Mouse (Mus musculus): ENCODE measurements around the gene Lmbr1l. TPM values are rescaled to one million over a fixed set of nuclear protein-coding genes. Genes with fewer than 3 reads are reported as not detected.

Lmbr1l gene
- polyA plus RNA-seq, 1 experiment from 2014 or later: 13.9 TPM

DNA sequence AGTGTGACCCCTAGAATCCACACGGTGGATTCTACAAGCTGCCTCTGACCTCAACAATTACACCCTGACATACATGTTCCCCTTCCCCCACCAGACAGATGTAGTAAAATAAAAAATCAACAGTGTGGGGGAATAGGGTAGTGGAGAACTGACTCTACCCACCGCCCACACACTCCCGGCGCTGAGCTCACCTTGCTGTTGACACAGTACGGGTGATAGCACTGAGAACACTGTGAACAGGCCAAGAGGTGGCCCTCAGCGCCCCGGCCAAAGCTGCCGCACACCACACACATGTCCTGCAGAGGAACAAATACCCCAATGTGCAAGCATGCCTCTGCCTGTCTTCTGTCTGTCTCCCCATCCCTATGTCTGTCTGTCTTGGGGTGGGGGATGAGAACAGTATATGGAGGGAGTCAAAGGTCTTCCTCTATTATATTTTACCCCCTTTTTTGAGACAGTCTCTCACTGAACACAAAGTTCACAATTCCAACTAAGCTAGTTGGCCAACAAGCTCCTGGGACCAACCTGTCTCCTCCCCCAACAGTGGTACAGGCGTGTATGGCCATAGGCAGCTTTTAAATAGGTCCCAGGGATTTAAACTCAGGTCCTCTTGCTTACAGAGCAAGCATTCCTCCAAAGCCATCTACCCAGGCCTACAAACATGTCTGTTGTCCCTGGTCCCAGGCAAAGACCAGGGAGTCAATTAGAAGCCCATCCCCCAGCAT is 58.5 kb downstream of the Lmbr1l start:
- H3K27me3 ChIP-seq (ENCODE audit: control insufficient read depth, insufficient read depth, low read length): no peaks in the 10 kb centered on the region

DNA sequence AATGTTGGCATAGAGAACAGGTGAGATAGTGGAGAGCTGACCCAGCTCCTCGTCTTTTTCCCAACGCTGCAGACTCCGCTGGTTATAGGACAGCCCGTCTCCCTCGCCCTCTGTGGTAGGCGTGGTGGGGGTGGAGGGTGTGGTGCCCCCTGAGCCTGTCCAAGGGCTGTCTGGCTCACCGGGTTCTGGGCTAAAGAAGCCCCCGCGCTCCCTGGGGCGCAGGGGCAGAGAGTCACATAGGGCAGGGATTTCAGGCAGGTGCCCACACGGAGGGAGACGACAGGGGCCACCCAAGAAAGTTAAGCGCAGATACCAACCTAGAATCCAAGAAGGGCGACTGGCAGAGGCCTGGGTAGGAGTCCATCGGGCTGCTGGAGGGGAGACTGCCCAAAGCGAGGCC is 63.8 kb downstream of the Lmbr1l start:
- ATAC-seq (replicated peaks; ENCODE audit: extremely low read depth, insufficient read depth, low FRiP score): no peak
- Histone ChIP-seq H3K4me3 (ENCODE audit: low read length) (no peak overlapping the region), H3K9me3 (replicated peaks; ENCODE audit: control insufficient read depth, low read length) (no peaks in the 10 kb centered on the region), H3K4me1 (ENCODE audit: control insufficient read depth, insufficient read depth, low read length) (no peaks in the 10 kb centered on the region), H3K4me2 (ENCODE audit: low read depth, low read length) (no peak overlapping the region), H3K27me3 (ENCODE audit: control insufficient read depth, insufficient read depth, low read length) (no peaks in the 10 kb centered on the region), H3K36me3 (ENCODE audit: control insufficient read depth, insufficient read depth) (peaks cover 96% of the 10 kb centered on the region), H3K9ac (ENCODE audit: low read length) (no peak overlapping the region), H3K27ac (ENCODE audit: low read length) (no peak overlapping the region)
- 89% methylated on average over 16 of the region's 16 CpGs for WGBS

More for the DNA sequence above, 58.5 kb downstream of the Lmbr1l start:
- H3K4me3 ChIP-seq (ENCODE audit: low read length): no peak overlapping the region
- no peak overlapping the region for H3K9ac ChIP-seq (ENCODE audit: low read length)
- H3K4me2 ChIP-seq (ENCODE audit: low read depth, low read length): no peak overlapping the region
- no peaks in the 10 kb centered on the region for H3K9me3 ChIP-seq (replicated peaks; ENCODE audit: control insufficient read depth, low read length)
- no peak overlapping the region for H3K27ac ChIP-seq (ENCODE audit: low read length)
- WGBS: 85% methylated on average over 9 of the region's 9 CpGs
- peaks cover 95% of the 10 kb centered on the region for H3K36me3 ChIP-seq (ENCODE audit: control insufficient read depth, insufficient read depth)
- no peak for ATAC-seq (replicated peaks; ENCODE audit: extremely low read depth, insufficient read depth, low FRiP score)
- no peaks in the 10 kb centered on the region for H3K4me1 ChIP-seq (ENCODE audit: control insufficient read depth, insufficient read depth, low read length)

Other genes with a start within 250 kb of the Lmbr1l start
- 1.1 and 1.7 TPM in 2 replicates for gene Rnd1, start 240.8 kb downstream of the Lmbr1l start, polyA plus RNA-seq (2015; fragmentation: Nextera tagmentation; extraction: Ambion mirVana)
- 0.97 and 1.0 TPM in 2 replicates for gene Ccdc65, start 210.0 kb downstream of the Lmbr1l start, polyA plus RNA-seq (2015; fragmentation: Nextera tagmentation; extraction: Ambion mirVana)
- 23.0 and 27.7 TPM in 2 replicates for gene Fkbp11, start 190.0 kb downstream of the Lmbr1l start, polyA plus RNA-seq (2015; fragmentation: Nextera tagmentation; extraction: Ambion mirVana)
- 35.8 and 36.4 TPM in 2 replicates for gene Arf3, start 155.0 kb downstream of the Lmbr1l start, polyA plus RNA-seq (2015; fragmentation: Nextera tagmentation; extraction: Ambion mirVana)
- 0.28 and 0.44 TPM in 2 replicates for gene Wnt10b, start 140.1 kb downstream of the Lmbr1l start, polyA plus RNA-seq (2015; fragmentation: Nextera tagmentation; extraction: Ambion mirVana)
- gene Wnt1, start 128.4 kb downstream of the Lmbr1l start, polyA plus RNA-seq (2015; fragmentation: Nextera tagmentation; extraction: Ambion mirVana): not detected in 2 replicates
- gene Ddn, start 108.7 kb downstream of the Lmbr1l start, polyA plus RNA-seq (2015; fragmentation: Nextera tagmentation; extraction: Ambion mirVana): 0.32 and 0.35 TPM in 2 replicates
- 111 and 112 TPM in 2 replicates for gene Prkag1, start 86.7 kb downstream of the Lmbr1l start, polyA plus RNA-seq (2015; fragmentation: Nextera tagmentation; extraction: Ambion mirVana)
- gene Kmt2d, start 47.0 kb downstream of the Lmbr1l start, polyA plus RNA-seq (2015; fragmentation: Nextera tagmentation; extraction: Ambion mirVana): 8.5 and 8.6 TPM in 2 replicates
- 5.6 and 7.3 TPM in 2 replicates for gene Rhebl1, start 23.7 kb downstream of the Lmbr1l start, polyA plus RNA-seq (2015; fragmentation: Nextera tagmentation; extraction: Ambion mirVana)
- gene Dhh, start 19.7 kb downstream of the Lmbr1l start, polyA plus RNA-seq (2015; fragmentation: Nextera tagmentation; extraction: Ambion mirVana): 2.0 and 2.5 TPM in 2 replicates
- 1,504 and 1,594 TPM in 2 replicates for gene Tuba1b, start 16.3 kb upstream of the Lmbr1l start, polyA plus RNA-seq (2015; fragmentation: Nextera tagmentation; extraction: Ambion mirVana)
- gene Gm49450, start 35.3 kb upstream of the Lmbr1l start, polyA plus RNA-seq (2015; fragmentation: Nextera tagmentation; extraction: Ambion mirVana): not detected in 2 replicates
- 727 and 789 TPM in 2 replicates for gene Tuba1a, start 35.5 kb upstream of the Lmbr1l start, polyA plus RNA-seq (2015; fragmentation: Nextera tagmentation; extraction: Ambion mirVana)
- 130 and 149 TPM in 2 replicates for gene Tuba1c, start 111.7 kb upstream of the Lmbr1l start, polyA plus RNA-seq (2015; fragmentation: Nextera tagmentation; extraction: Ambion mirVana)
- gene Prph, start 136.9 kb upstream of the Lmbr1l start, polyA plus RNA-seq (2015; fragmentation: Nextera tagmentation; extraction: Ambion mirVana): 1.4 and 2.4 TPM in 2 replicates
- gene Troap, start 156.3 kb upstream of the Lmbr1l start, polyA plus RNA-seq (2015; fragmentation: Nextera tagmentation; extraction: Ambion mirVana): 27.8 and 29.4 TPM in 2 replicates
- 0.12 and 0.16 TPM in 2 replicates for gene C1ql4, start 169.6 kb upstream of the Lmbr1l start, polyA plus RNA-seq (2015; fragmentation: Nextera tagmentation; extraction: Ambion mirVana)
- gene Dnajc22, start 174.9 kb upstream of the Lmbr1l start, polyA plus RNA-seq (2015; fragmentation: Nextera tagmentation; extraction: Ambion mirVana): 0.43 and 0.52 TPM in 2 replicates
- 25.3 and 25.5 TPM in 2 replicates for gene Spats2, start 207.7 kb upstream of the Lmbr1l start, polyA plus RNA-seq (2015; fragmentation: Nextera tagmentation; extraction: Ambion mirVana)

All from heart, embryonic 16.5 days (tissue).